Mouse (Mus musculus): ENCODE data around the gene Srxn1. TPM values are rescaled to one million over a fixed set of nuclear protein-coding genes. Genes with fewer than 3 reads are reported as not detected.

Srxn1 gene
- total and polyA plus RNA-seq, 3 experiments, result 19.2 to 35.9 (median 23.9) TPM

DNA sequence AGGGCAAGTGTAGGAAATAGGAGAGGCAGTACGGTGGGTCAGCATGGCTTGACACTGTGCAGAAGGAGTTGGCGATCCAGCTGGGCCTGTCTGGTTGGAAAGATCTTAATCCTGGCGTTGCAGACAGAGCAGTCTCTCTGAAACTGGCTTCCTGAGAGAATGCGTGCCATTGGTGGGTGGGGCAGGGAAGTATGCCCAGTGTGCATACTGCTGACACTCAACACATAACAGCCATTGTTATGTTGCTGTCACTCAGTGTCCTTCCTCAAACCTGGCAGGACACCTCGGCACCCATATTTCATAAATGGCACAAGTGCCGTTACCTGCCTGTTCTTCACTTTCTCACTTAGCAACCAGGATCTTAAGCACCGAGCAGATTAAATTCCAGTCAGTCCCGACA, 27.4 kb downstream of the Srxn1 start:
- 48% methylated on average over 8 of the region's 8 CpGs for WGBS
- Histone ChIP-seq H3K4me1 (ENCODE audit: control insufficient read depth, insufficient read depth, low read length) (peaks cover 4% of the 10 kb centered on the region), H3K9ac (ENCODE audit: low read depth, low read length) (no peak overlapping the region), H3K36me3 (ENCODE audit: control insufficient read depth, insufficient read depth, low read length) (no peaks in the 10 kb centered on the region), H3K4me3 (no peak overlapping the region), H3K27ac (no peak overlapping the region), H3K79me2 (replicated peaks; ENCODE audit: control insufficient read depth, insufficient read depth, low read length) (no peaks in the 10 kb centered on the region), H3K27me3 (ENCODE audit: control insufficient read depth, insufficient read depth, low read length) (no peaks in the 10 kb centered on the region)
- intact Hi-C loops (cut with DNase I), result no loop called here
- DNase-seq, result no peak
- TF ChIP-seq CTCF (IDR thresholded peaks at IDR 0.05), result no peak
- TF ChIP-seq POLR2A (IDR thresholded peaks at IDR 0.05; ENCODE audit: insufficient read depth, low read depth, low read length), result no peak
- no peak for TF ChIP-seq EP300 (IDR thresholded peaks at IDR 0.05; ENCODE audit: insufficient read depth, low read depth, low read length)

DNA sequence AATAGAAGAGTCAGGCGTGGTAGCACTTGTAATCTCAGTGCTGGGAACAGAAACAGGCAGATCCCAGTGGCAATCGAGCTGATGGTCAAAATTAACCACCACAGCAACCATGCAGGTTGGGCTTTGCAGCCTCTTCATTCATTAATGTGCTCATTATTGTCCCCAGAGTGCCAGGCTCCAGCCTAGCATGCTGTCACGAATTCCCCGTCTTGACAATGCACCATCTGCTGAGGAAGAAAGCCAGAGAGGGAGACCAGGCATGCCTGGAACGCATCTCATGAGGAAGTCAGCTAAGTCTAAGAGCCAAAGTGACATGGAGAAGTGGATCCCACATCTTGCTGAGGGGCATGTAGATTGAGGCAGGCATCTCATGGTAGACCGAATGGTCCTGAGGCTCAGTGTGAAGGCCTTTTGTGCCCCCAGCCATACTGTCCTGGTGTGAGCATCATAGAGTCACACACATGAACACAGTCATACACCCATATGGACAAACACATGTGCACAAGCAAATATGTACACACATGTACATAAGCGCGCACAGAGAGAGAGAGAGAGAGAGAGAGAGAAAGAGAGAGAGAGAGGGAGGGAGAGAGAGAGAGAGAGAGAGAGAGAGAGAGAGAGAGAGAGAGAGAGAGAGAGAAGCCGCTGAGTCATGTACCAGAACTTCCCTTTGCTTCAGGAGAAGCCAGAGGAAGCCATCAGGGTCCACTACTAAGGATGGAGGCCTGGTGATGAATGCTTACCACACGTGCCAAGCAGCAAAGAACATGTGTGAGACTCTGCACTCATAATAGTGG, 34.1 kb downstream of the Srxn1 start:
- Histone ChIP-seq H3K4me3 (no peak overlapping the region), H3K27ac (no peak overlapping the region), H3K36me3 (ENCODE audit: control insufficient read depth, insufficient read depth, low read length) (no peaks in the 10 kb centered on the region), H3K4me1 (ENCODE audit: control insufficient read depth, insufficient read depth, low read length) (no peaks in the 10 kb centered on the region), H3K79me2 (replicated peaks; ENCODE audit: control insufficient read depth, insufficient read depth, low read length) (peaks cover 6% of the 10 kb centered on the region), H3K27me3 (ENCODE audit: control insufficient read depth, insufficient read depth, low read length) (peaks cover 5% of the 10 kb centered on the region), H3K9ac (ENCODE audit: low read depth, low read length) (no peak overlapping the region)
- intact Hi-C loops (cut with DNase I), result no loop called here
- no peak for TF ChIP-seq CTCF (IDR thresholded peaks at IDR 0.05)
- TF ChIP-seq POLR2A (IDR thresholded peaks at IDR 0.05; ENCODE audit: insufficient read depth, low read depth, low read length), result no peak
- no peak for TF ChIP-seq EP300 (IDR thresholded peaks at IDR 0.05; ENCODE audit: insufficient read depth, low read depth, low read length)
- WGBS, result 66% methylated on average over 10 of the region's 10 CpGs
- no peak for DNase-seq

DNA sequence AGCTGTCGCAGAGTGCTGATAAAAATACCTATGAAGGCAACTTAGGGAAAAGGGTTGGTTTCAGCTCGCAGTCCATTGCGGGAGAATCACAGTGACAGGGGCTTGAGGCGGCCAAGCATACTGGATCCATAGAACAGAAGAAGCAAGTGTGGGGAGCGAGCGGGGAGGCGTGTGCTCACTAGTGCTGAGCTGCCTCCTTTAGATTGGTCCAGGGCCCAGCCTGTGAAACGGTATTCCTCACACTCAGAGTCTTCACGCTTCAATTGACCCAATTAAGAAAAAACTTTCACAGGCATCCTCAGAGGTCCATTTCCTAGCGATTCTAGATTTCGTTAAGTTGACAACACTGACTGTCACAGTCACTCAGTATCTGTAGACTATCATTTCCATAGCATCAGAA, 35.6 kb downstream of the Srxn1 start:
- Histone ChIP-seq H3K36me3 (ENCODE audit: control insufficient read depth, insufficient read depth, low read length) (no peaks in the 10 kb centered on the region), H3K9ac (ENCODE audit: low read depth, low read length) (no peak overlapping the region), H3K27me3 (ENCODE audit: control insufficient read depth, insufficient read depth, low read length) (peaks cover 5% of the 10 kb centered on the region), H3K27ac (no peak overlapping the region), H3K4me1 (ENCODE audit: control insufficient read depth, insufficient read depth, low read length) (no peaks in the 10 kb centered on the region), H3K79me2 (replicated peaks; ENCODE audit: control insufficient read depth, insufficient read depth, low read length) (peaks cover 6% of the 10 kb centered on the region), H3K4me3 (no peak overlapping the region)
- no peak for TF ChIP-seq EP300 (IDR thresholded peaks at IDR 0.05; ENCODE audit: insufficient read depth, low read depth, low read length)
- TF ChIP-seq POLR2A (IDR thresholded peaks at IDR 0.05; ENCODE audit: insufficient read depth, low read depth, low read length), result no peak
- no peak for TF ChIP-seq CTCF (IDR thresholded peaks at IDR 0.05)
- peak in 1 of 2 experiments; percentile 12 for DNase-seq
- intact Hi-C loops (cut with DNase I), result no loop called here
- 78% methylated on average over 11 of the region's 11 CpGs for WGBS

DNA sequence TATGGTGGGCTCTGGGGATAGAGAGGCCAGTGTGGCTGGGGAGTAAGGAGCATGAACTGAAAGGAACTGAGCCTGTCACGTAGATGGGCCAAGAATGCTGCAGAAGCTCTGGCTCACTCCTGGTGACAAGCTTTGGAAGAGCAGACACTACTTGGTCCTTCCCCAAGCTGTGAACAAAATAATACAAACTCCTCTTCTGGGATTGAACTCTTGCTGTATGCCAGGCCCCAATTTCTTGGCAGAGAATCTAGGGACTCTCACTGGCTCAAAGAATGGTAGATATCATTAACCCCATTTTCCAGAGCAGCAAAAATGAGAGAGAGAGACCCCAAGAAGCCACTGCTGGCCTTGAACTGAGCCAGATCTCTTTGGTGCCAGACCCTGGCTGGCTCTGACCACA, 36.2 kb downstream of the Srxn1 start:
- Histone ChIP-seq H3K4me3 (peak overlapping the region; percentile 62), H3K27me3 (ENCODE audit: control insufficient read depth, insufficient read depth, low read length) (peaks cover 5% of the 10 kb centered on the region), H3K4me1 (ENCODE audit: control insufficient read depth, insufficient read depth, low read length) (no peaks in the 10 kb centered on the region), H3K36me3 (ENCODE audit: control insufficient read depth, insufficient read depth, low read length) (no peaks in the 10 kb centered on the region), H3K9ac (ENCODE audit: low read depth, low read length) (peak overlapping the region; percentile 30), H3K27ac (peak overlapping the region; percentile 82), H3K79me2 (replicated peaks; ENCODE audit: control insufficient read depth, insufficient read depth, low read length) (peaks cover 6% of the 10 kb centered on the region)
- 37% methylated on average over 1 of the region's 1 CpGs for WGBS
- peak in 1 of 2 experiments; percentile 18 for DNase-seq
- intact Hi-C loops (cut with DNase I), result no loop called here
- TF ChIP-seq EP300 (IDR thresholded peaks at IDR 0.05; ENCODE audit: insufficient read depth, low read depth, low read length) (no peak), CTCF (IDR thresholded peaks at IDR 0.05) (no peak), POLR2A (IDR thresholded peaks at IDR 0.05; ENCODE audit: insufficient read depth, low read depth, low read length) (no peak)

DNA sequence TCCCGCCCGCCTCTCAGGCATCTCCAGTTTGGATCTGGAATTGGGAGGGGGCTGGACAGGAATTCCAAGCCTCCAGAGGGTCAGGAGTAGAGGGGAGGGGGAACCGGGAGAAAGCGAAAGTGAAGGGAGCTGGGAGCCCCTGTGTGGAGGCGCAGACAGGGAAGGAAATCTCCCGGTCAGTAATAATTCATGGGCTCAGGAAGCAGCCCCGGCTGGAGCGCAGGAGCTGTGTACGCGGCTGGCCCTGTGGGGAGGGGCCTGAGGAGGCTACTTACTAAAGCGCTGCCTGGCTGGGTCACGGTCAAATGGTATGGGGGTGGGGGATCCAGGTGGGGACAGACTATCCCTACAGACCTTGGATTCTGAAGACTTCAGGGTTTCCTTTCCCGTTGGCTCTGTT, 36.7 kb downstream of the Srxn1 start:
- intact Hi-C loops (cut with DNase I), result loop anchor here (2.0 kb wide), 3 partner anchors 29 to 55 kb away; no protein-coding TSS in a partner anchor
- WGBS, result 2% methylated on average over 13 of the region's 13 CpGs
- H3K4me1 ChIP-seq (ENCODE audit: control insufficient read depth, insufficient read depth, low read length), result no peaks in the 10 kb centered on the region
- peak; percentile 65 to 66 for DNase-seq
- H3K79me2 ChIP-seq (replicated peaks; ENCODE audit: control insufficient read depth, insufficient read depth, low read length), result peaks cover 6% of the 10 kb centered on the region
- peak overlapping the region; percentile 30 for H3K9ac ChIP-seq (ENCODE audit: low read depth, low read length)
- TF ChIP-seq POLR2A (IDR thresholded peaks at IDR 0.05; ENCODE audit: insufficient read depth, low read depth, low read length) (peak; percentile 50), CTCF (IDR thresholded peaks at IDR 0.05) (no peak), EP300 (IDR thresholded peaks at IDR 0.05; ENCODE audit: insufficient read depth, low read depth, low read length) (0 out of 2 replicates have a peak, but pooled peaks have one; percentile 16)
- H3K27me3 ChIP-seq (ENCODE audit: control insufficient read depth, insufficient read depth, low read length), result peaks cover 5% of the 10 kb centered on the region
- peak overlapping the region; percentile 82 for H3K27ac ChIP-seq
- H3K36me3 ChIP-seq (ENCODE audit: control insufficient read depth, insufficient read depth, low read length), result no peaks in the 10 kb centered on the region
- peak overlapping the region; percentile 62 for H3K4me3 ChIP-seq

DNA sequence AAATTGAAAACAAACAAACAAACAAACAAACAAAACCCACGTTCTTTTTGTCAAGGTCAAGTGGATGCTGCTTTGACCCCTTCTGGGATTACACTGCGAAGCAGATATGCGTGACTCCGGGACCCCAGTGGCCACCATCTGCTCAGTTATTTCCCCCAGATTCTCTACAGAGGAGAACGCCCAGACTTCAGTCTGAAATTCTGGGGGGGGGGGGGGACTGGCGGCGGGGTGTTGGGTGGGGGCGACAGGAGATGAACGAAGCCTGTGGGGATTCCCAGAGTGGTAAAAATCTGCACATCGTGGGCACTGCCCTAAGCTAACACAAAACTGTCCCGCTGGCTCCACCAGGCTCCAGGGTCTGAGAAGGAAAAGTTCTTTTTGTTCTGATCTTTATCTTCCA, 37.3 kb downstream of the Srxn1 start:
- DNase-seq, result no peak
- H3K27me3 ChIP-seq (ENCODE audit: control insufficient read depth, insufficient read depth, low read length), result peaks cover 5% of the 10 kb centered on the region
- H3K79me2 ChIP-seq (replicated peaks; ENCODE audit: control insufficient read depth, insufficient read depth, low read length), result peaks cover 6% of the 10 kb centered on the region
- H3K9ac ChIP-seq (ENCODE audit: low read depth, low read length), result peak overlapping the region; percentile 72; the same call in 1 of the 2 replicates
- TF ChIP-seq CTCF (IDR thresholded peaks at IDR 0.05) (no peak), EP300 (IDR thresholded peaks at IDR 0.05; ENCODE audit: insufficient read depth, low read depth, low read length) (no peak), POLR2A (IDR thresholded peaks at IDR 0.05; ENCODE audit: insufficient read depth, low read depth, low read length) (no peak)
- H3K36me3 ChIP-seq (ENCODE audit: control insufficient read depth, insufficient read depth, low read length), result no peaks in the 10 kb centered on the region
- intact Hi-C loops (cut with DNase I), result loop anchor here (2.0 kb wide), 3 partner anchors 30 to 54 kb away; no protein-coding TSS in a partner anchor
- WGBS, result 11% methylated on average over 11 of the region's 11 CpGs
- peak overlapping the region; percentile 62 for H3K4me3 ChIP-seq
- H3K27ac ChIP-seq, result peak overlapping the region; percentile 82
- H3K4me1 ChIP-seq (ENCODE audit: control insufficient read depth, insufficient read depth, low read length), result no peaks in the 10 kb centered on the region

Data from heart, adult 2 months (tissue).